Mouse (Mus musculus) embryonic facial prominence, embryonic 10.5 days (tissue): ENCODE measurements around the gene Tpt1. TPM values are rescaled to one million over a fixed set of nuclear protein-coding genes. Genes with fewer than 3 reads are reported as not detected.

ENCODE experiments used
- polyA plus RNA-seq: library from polyadenylated mRNA; unstranded; fragments of >200 nt; fragmentation: Nextera tagmentation; extraction: Ambion mirVana; gene quantifications from 2 replicates; pipeline ENCODE4 v1.2.1, GENCODE M21; 2016

Gene Tpt1
- polyA plus RNA-seq, 1 experiment from 2014 or later: 832 TPM

Other genes with a start within 250 kb of the Tpt1 start
- gene Erich6b, start 202.8 kb upstream of the Tpt1 start, polyA plus RNA-seq: not detected in 2 replicates
- 19.5 and 20.6 TPM in 2 replicates for gene Cog3, start 90.6 kb upstream of the Tpt1 start, polyA plus RNA-seq
- 7.0 and 7.1 TPM in 2 replicates for gene Slc25a30, start 58.1 kb upstream of the Tpt1 start, polyA plus RNA-seq
- 0.67 and 0.84 TPM in 2 replicates for gene Kctd4, start 109.9 kb downstream of the Tpt1 start, polyA plus RNA-seq
- 55.7 and 56.2 TPM in 2 replicates for gene Gtf2f2, start 165.8 kb downstream of the Tpt1 start, polyA plus RNA-seq